Mouse (Mus musculus) midbrain, embryonic 10.5 days (tissue): ENCODE results near the gene Pgk1. TPM values are rescaled to one million over a fixed set of nuclear protein-coding genes. Genes with fewer than 3 reads are reported as not detected.

Experiments used
- polyA plus RNA-seq: library from polyadenylated mRNA; unstranded; fragments of >200 nt; fragmentation: Nextera tagmentation; extraction: Ambion mirVana; gene quantifications from 2 replicates; pipeline ENCODE4 v1.2.1, GENCODE M21; 2016

The Pgk1 gene
- polyA plus RNA-seq, 1 experiment from 2014 or later, result 609 TPM

Other genes starting within 250 kb of the Pgk1 start
- gene Magt1, start 175.2 kb upstream of the Pgk1 start, polyA plus RNA-seq, result 43.9 and 47.3 TPM in 2 replicates
- gene Cox7b, start 171.4 kb upstream of the Pgk1 start, polyA plus RNA-seq, result 273 and 288 TPM in 2 replicates
- 19.7 and 22.6 TPM in 2 replicates for gene Atp7a, start 159.8 kb upstream of the Pgk1 start, polyA plus RNA-seq
- gene Tlr13, start 43.9 kb upstream of the Pgk1 start, polyA plus RNA-seq, result 0.17 and 0.24 TPM in 2 replicates
- gene Taf9b, start 34.1 kb downstream of the Pgk1 start, polyA plus RNA-seq, result 11.3 and 13.3 TPM in 2 replicates
- gene Fnd3c2, start 68.3 kb downstream of the Pgk1 start, polyA plus RNA-seq, result not detected in 2 replicates